Mouse (Mus musculus) myocyte (in vitro differentiated cells): ENCODE data around the gene Eomes. TPM values are rescaled to one million over a fixed set of nuclear protein-coding genes. Genes with fewer than 3 reads are reported as not detected.

Source experiments
- H3K27me3 ChIP-seq: one replicate; pipeline ENCODE4 v1.6.1; 2011; ENCODE audit not compliant: control insufficient read depth, insufficient read depth, insufficient read length
- H3K36me3 ChIP-seq: one replicate; pipeline ENCODE4 v1.6.1; 2011; ENCODE audit not compliant: control insufficient read depth, insufficient read depth
- H3K4me2 ChIP-seq: one replicate; pipeline ENCODE4 v1.6.1; 2011; ENCODE audit warnings: low read depth, control low read depth
- H3K4me3 ChIP-seq: one replicate; pipeline ENCODE4 v1.5.1; 2011; ENCODE audit warnings: mild to moderate bottlenecking, control low read depth, moderate library complexity
- H3K79me2 ChIP-seq: one replicate; pipeline ENCODE4 v1.6.1; 2011; ENCODE audit not compliant: control insufficient read depth, insufficient read depth
- H3ac ChIP-seq: one replicate; pipeline ENCODE4 v1.6.1; 2011; ENCODE audit not compliant: control insufficient read depth, insufficient read length
- CEBPB ChIP-seq: IDR thresholded peaks from 2 replicates; pipeline ENCODE4 v1.6.1; 2011; ENCODE audit warnings: mild to moderate bottlenecking, moderate library complexity; ENCODE audit not compliant: poor library complexity, insufficient read depth, severe bottlenecking
- E2F4 ChIP-seq: IDR thresholded peaks from one replicate; pipeline ENCODE4 v1.6.1; 2011; ENCODE audit warnings: mild to moderate bottlenecking, control low read depth, moderate library complexity; ENCODE audit not compliant: insufficient read depth
- MAX ChIP-seq: IDR thresholded peaks from one replicate; pipeline ENCODE4 v1.6.1; 2011; ENCODE audit warnings: low read depth, mild to moderate bottlenecking, control low read depth
- MYOD1 ChIP-seq, 3 experiments: IDR thresholded peaks; one replicate each; pipeline ENCODE4 v1.6.1; 2011; ENCODE audit warnings: control low read depth in 2 of 3, low read depth in 2 of 3, mild to moderate bottlenecking in 2 of 3, moderate library complexity in 1 of 3; ENCODE audit not compliant: insufficient read length in 2 of 3, control insufficient read depth in 1 of 3
- MYOG ChIP-seq, 3 experiments: IDR thresholded peaks; one replicate each; pipeline ENCODE4 v1.6.1; 2011; ENCODE audit warnings: control low read depth in 2 of 3, low read depth in 2 of 3, mild to moderate bottlenecking in 2 of 3; ENCODE audit not compliant: insufficient read length in 2 of 3, control insufficient read depth in 1 of 3, insufficient read depth in 1 of 3
- POLR2A ChIP-seq: IDR thresholded peaks from one replicate; pipeline ENCODE4 v1.6.1; 2011; ENCODE audit warnings: low read depth, mild to moderate bottlenecking, control low read depth, moderate library complexity; ENCODE audit not compliant: insufficient read length
- POLR2AphosphoS2 ChIP-seq: IDR thresholded peaks from one replicate; pipeline ENCODE4 v1.6.1; 2011; ENCODE audit warnings: low read depth, control low read depth; ENCODE audit not compliant: insufficient read length
- REST ChIP-seq: IDR thresholded peaks from one replicate; pipeline ENCODE4 v1.6.1; 2011; ENCODE audit warnings: mild to moderate bottlenecking, control low read depth, moderate library complexity; ENCODE audit not compliant: insufficient read depth, insufficient read length
- SRF ChIP-seq: IDR thresholded peaks from one replicate; pipeline ENCODE4 v1.6.1; 2011; ENCODE audit warnings: low read depth; ENCODE audit not compliant: control insufficient read depth, insufficient read length
- TCF12 ChIP-seq: IDR thresholded peaks from one replicate; pipeline ENCODE4 v1.6.1; 2011; ENCODE audit warnings: mild to moderate bottlenecking, control low read depth; ENCODE audit not compliant: poor library complexity, insufficient read depth, severe bottlenecking
- TCF3 ChIP-seq: IDR thresholded peaks from one replicate; pipeline ENCODE4 v1.6.1; 2011; ENCODE audit warnings: low read depth, control low read depth; ENCODE audit not compliant: insufficient read length
- USF1 ChIP-seq: IDR thresholded peaks from one replicate; pipeline ENCODE4 v1.6.1; 2011; ENCODE audit warnings: low read depth, mild to moderate bottlenecking, control low read depth, moderate library complexity
- polyA plus RNA-seq: library from polyadenylated mRNA; unstranded; fragments of >200 nt; fragmentation: generic; extraction: Trizol; gene quantifications from one replicate; pipeline ENCODE4 v1.2.1, GENCODE M21; 2012; ENCODE audit warnings: missing spikeins

Eomes gene
- polyA plus RNA-seq, 1 experiment: 0.04 TPM

GRCm38 (mm10) chr9:118529783-118530182 lies 51.8 kb downstream of the Eomes start:
- no peak overlapping the region for H3K4me3 ChIP-seq
- no peak for TF ChIP-seq CEBPB
- no peak for TF ChIP-seq TCF3
- TF ChIP-seq MYOG (IDR thresholded peaks at IDR 0.05; ENCODE audit: control insufficient read depth in 1 of 3, insufficient read depth in 1 of 3, insufficient read length in 2 of 3, low read depth in 2 of 3): no peak
- no peak for TF ChIP-seq POLR2AphosphoS2
- TF ChIP-seq MAX: no peak
- TF ChIP-seq SRF: no peak
- no peak for TF ChIP-seq MYOD1 (IDR thresholded peaks at IDR 0.05; ENCODE audit: control insufficient read depth in 1 of 3, insufficient read length in 2 of 3, low read depth in 2 of 3)
- no peak overlapping the region for H3K4me2 ChIP-seq
- no peaks in the 10 kb centered on the region for H3K79me2 ChIP-seq
- no peaks in the 10 kb centered on the region for H3K27me3 ChIP-seq
- peaks cover 40% of the 10 kb centered on the region for H3K36me3 ChIP-seq
- no peak overlapping the region for H3ac ChIP-seq

- Histone ChIP-seq H3K4me3 (no peak overlapping the region), H3K27me3 (no peaks in the 10 kb centered on the region), H3K79me2 (no peaks in the 10 kb centered on the region), H3ac (no peak overlapping the region), H3K36me3 (peaks cover 36% of the 10 kb centered on the region), H3K4me2 (no peak overlapping the region)
- TF ChIP-seq SRF: no peak
- TF ChIP-seq USF1: no peak
Measured at GRCm38 (mm10) chr9:118530679-118531078, 52.7 kb downstream of the Eomes start.

GRCm38 (mm10) chr9:118532516-118533205 lies 54.6 kb downstream of the Eomes start:
- H3K27me3 ChIP-seq: no peaks in the 10 kb centered on the region
- TF ChIP-seq USF1 (no peak), MAX (no peak), MYOD1 (IDR thresholded peaks at IDR 0.05; ENCODE audit: control insufficient read depth in 1 of 3, insufficient read length in 2 of 3, low read depth in 2 of 3) (no peak), TCF12 (no peak), REST (no peak), TCF3 (no peak), MYOG (IDR thresholded peaks at IDR 0.05; ENCODE audit: control insufficient read depth in 1 of 3, insufficient read depth in 1 of 3, insufficient read length in 2 of 3, low read depth in 2 of 3) (no peak), POLR2AphosphoS2 (no peak), SRF (no peak), POLR2A (no peak), CEBPB (no peak), E2F4 (no peak)
- no peak overlapping the region for H3ac ChIP-seq
- H3K4me2 ChIP-seq: peak overlapping the region; percentile 36
- peaks cover 25% of the 10 kb centered on the region for H3K36me3 ChIP-seq
- no peaks in the 10 kb centered on the region for H3K79me2 ChIP-seq
- H3K4me3 ChIP-seq: no peak overlapping the region

Other genes with a start within 250 kb of the Eomes start
- gene Golga4, start 28.1 kb downstream of the Eomes start, polyA plus RNA-seq: 18.5 TPM
- 0.14 TPM for gene Itga9, start 128.5 kb downstream of the Eomes start, polyA plus RNA-seq